Mouse (Mus musculus) kidney, embryonic 14.5 days (tissue): ENCODE data around the gene Sacs. TPM values are rescaled to one million over a fixed set of nuclear protein-coding genes. Genes with fewer than 3 reads are reported as not detected.

ENCODE experiments used
- ATAC-seq: fragments of 200-750 bp; cut with Nextera tagmentation; 2 replicates; pipeline ENCODE4 v1.8.0; 2017; ENCODE audit warnings: moderate number of reproducible peaks, mild to moderate bottlenecking, moderate TSS enrichment, moderate library complexity; ENCODE audit not compliant: low FRiP score, low TSS enrichment
- H3K27ac ChIP-seq: fragments of 300-500 bp; sonication (generic); 2 replicates; pipeline ENCODE4 v1.5.1; 2014; ENCODE audit warnings: low read depth, mild to moderate bottlenecking, low read length, moderate library complexity, mixed read lengths
- H3K27me3 ChIP-seq: fragments of 300-500 bp; sonication (generic); 2 replicates; pipeline ENCODE4 v1.6.1; 2014; ENCODE audit warnings: mild to moderate bottlenecking, low read length; ENCODE audit not compliant: control insufficient read depth, insufficient read depth
- H3K36me3 ChIP-seq: fragments of 300-500 bp; sonication (generic); 2 replicates; pipeline ENCODE4 v1.6.1; 2014; ENCODE audit warnings: low read length, mixed read lengths; ENCODE audit not compliant: control insufficient read depth, insufficient read depth
- H3K4me1 ChIP-seq: fragments of 300-500 bp; sonication (generic); 2 replicates; pipeline ENCODE4 v1.6.1; 2014; ENCODE audit warnings: low read length, mixed read lengths; ENCODE audit not compliant: control insufficient read depth, insufficient read depth
- H3K4me2 ChIP-seq: fragments of 300-500 bp; sonication (generic); replicated peaks from 2 replicates; pipeline ENCODE4 v1.6.1; 2014; ENCODE audit warnings: low read depth, mild to moderate bottlenecking, low read length
- H3K4me3 ChIP-seq: fragments of 300-500 bp; sonication (generic); 2 replicates; pipeline ENCODE4 v1.5.1; 2014; ENCODE audit warnings: mild to moderate bottlenecking, low read length
- H3K9ac ChIP-seq: fragments of 300-500 bp; sonication (generic); 2 replicates; pipeline ENCODE4 v1.6.1; 2014; ENCODE audit warnings: low read depth, mild to moderate bottlenecking, low read length, moderate library complexity
- H3K9me3 ChIP-seq: fragments of 300-500 bp; sonication (generic); 2 replicates; pipeline ENCODE4 v1.6.1; 2016; ENCODE audit warnings: low read length; ENCODE audit not compliant: control insufficient read depth
- WGBS: fragments of 180-500 bp; shearing (Covaris S2); extraction: QIAGEN DNeasy Blood & Tissue Kit; methylation state at CpG from one replicate; pipeline ENCODE4 v1.1.7; 2014; 5-methylcytosine and 5-hydroxymethylcytosine counted together
- polyA plus RNA-seq: library from polyadenylated mRNA; unstranded; fragments of >200 nt; fragmentation: Nextera tagmentation; extraction: Ambion mirVana; gene quantifications from 2 replicates; pipeline ENCODE4 v1.2.1, GENCODE M21; 2014

The Sacs gene
- polyA plus RNA-seq, 1 experiment from 2014 or later, result 3.6 TPM

DNA sequence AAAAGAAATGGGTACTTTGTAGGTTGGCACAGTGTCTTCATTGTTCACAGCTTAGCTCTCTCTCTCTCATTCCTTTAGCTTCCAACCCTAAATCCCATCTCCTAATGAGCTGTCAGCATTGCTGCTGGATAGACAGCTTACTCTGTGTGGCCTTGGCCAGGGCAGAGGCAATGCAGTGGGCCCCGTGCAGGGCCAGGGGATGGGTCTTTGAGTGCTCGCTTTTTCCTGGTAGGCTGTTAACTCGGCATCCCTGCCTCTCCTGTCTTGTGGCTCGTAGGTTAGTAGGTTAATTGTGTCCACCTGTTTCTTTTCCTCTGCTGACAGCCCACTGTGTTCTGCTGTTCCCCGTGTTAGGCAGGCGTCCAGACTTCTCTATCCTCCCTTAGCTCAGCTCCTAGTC, 84.2 kb downstream of the Sacs start:
- Histone ChIP-seq H3K4me2 (no peak overlapping the region), H3K9ac (no peak overlapping the region), H3K9me3 (no peaks in the 10 kb centered on the region), H3K4me1 (no peaks in the 10 kb centered on the region), H3K36me3 (no peaks in the 10 kb centered on the region), H3K27ac (no peak overlapping the region), H3K27me3 (no peaks in the 10 kb centered on the region), H3K4me3 (no peak overlapping the region)
- WGBS, result 21% methylated on average over 6 of the region's 6 CpGs
- no peak; the same call in 1 of the 2 replicates for ATAC-seq

DNA sequence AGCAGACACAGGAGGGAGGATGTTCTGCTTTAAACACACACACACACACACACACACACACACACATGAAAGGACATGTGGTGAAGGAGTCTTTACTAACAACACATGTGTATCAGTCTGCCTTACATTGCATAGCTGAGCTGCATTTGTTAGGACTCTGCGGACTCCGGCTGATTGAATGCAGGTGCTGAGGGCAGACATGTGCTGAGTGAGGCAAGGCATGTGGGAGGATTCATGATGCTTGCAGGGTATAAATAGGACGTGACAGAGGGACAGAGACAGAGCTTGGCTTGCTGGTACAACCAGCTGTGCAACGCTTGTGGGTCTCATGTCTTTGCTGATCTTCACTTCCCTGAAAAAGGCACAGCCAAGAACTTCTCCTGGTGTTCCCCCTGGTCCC, 85.5 kb downstream of the Sacs start:
- WGBS, result 68% methylated on average over 4 of the region's 4 CpGs
- no peak for ATAC-seq
- H3K27me3 ChIP-seq, result no peaks in the 10 kb centered on the region
- H3K27ac ChIP-seq, result no peak overlapping the region
- H3K9me3 ChIP-seq, result no peaks in the 10 kb centered on the region
- H3K4me1 ChIP-seq, result no peaks in the 10 kb centered on the region
- H3K36me3 ChIP-seq, result no peaks in the 10 kb centered on the region
- no peak overlapping the region for H3K4me2 ChIP-seq
- H3K4me3 ChIP-seq, result no peak overlapping the region
- no peak overlapping the region for H3K9ac ChIP-seq

DNA sequence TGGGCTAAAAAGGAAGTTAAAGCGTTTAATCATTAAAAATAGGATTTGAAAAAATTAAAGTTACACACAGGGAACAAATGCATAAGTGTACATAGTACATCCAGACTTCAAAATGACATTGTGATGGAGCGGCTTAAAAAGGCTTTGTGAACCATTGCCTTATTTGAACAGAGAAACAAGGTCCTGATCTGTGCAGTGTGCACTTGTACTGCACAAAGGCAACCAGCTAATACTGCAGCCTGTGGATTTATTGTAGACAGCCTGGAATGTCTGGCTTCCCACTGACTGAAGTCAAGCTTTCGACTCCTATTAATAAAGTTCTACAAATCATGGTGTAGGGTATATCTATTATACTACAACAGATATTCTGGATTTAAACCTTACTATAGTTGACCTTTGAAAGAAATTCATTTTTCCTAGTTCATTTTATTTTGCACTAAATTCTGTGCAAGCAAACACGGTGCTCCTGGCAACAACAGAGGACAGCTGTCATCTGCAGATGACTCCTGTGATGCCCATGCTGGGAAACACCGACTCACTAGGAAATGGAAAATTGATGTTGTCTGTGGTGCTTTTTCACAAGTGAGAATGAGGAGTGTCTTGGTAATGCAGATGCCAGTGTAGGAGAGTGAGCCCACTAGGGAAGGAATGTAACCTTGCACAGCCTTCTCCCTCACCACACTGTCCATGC, 86.3 kb downstream of the Sacs start:
- ATAC-seq, result no peak

DNA sequence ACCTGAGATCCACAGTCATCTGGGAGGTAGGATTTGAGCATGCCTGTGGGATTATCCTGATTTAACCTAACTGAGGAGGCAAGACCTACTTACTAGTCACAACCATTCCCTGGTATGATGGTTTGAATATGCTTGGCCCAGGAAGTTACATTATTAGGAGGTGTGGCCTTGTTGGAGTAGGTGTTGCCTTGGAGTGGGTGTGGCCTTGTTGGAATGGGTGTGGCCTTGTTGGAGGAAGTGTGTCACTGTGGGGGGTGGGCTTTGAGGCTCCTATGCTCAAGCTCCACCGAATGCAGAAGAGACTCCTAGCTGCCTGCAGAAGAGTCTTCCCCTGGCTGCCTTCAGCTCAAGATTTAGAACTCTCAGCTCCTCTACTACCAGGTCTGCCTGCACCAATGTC, 87.9 kb downstream of the Sacs start:
- Histone ChIP-seq H3K4me3 (no peak overlapping the region), H3K27ac (no peak overlapping the region), H3K9ac (no peak overlapping the region), H3K36me3 (no peaks in the 10 kb centered on the region), H3K4me1 (no peaks in the 10 kb centered on the region), H3K27me3 (no peaks in the 10 kb centered on the region), H3K4me2 (no peak overlapping the region), H3K9me3 (no peaks in the 10 kb centered on the region)
- no peak for ATAC-seq
- WGBS, result 63% methylated on average over 1 of the region's 1 CpGs

More for the DNA sequence above, 86.3 kb downstream of the Sacs start:
- Histone ChIP-seq H3K4me2 (no peak overlapping the region), H3K4me1 (no peaks in the 10 kb centered on the region), H3K9ac (no peak overlapping the region), H3K36me3 (no peaks in the 10 kb centered on the region), H3K9me3 (no peaks in the 10 kb centered on the region), H3K4me3 (no peak overlapping the region), H3K27ac (no peak overlapping the region), H3K27me3 (no peaks in the 10 kb centered on the region)
- WGBS, result 81% methylated on average over 5 of the region's 5 CpGs

DNA sequence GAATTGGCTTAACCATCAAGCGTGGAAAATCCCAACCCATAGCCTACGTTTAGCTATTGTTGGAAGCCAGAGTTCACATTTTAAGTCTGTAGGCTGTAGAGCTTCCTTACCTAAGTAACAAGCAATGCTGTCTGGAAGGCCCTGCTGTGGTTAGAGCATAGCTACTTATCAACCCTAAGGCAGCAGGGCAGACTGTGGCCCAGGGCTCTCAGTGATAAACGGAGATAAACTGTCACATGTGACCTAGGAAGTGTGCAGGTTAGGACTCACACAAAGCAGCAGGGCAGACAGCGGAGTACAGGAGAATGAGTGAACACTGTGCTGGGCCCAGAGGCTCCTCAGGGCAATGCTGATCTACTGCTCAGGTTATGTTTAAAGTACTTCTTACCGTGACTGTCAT, 91.5 kb downstream of the Sacs start:
- no peak overlapping the region for H3K4me2 ChIP-seq
- no peak for ATAC-seq
- H3K27ac ChIP-seq, result no peak overlapping the region
- WGBS, result 82% methylated on average over 5 of the region's 5 CpGs
- no peak overlapping the region for H3K9ac ChIP-seq
- H3K27me3 ChIP-seq, result no peaks in the 10 kb centered on the region
- H3K36me3 ChIP-seq, result no peaks in the 10 kb centered on the region
- no peaks in the 10 kb centered on the region for H3K4me1 ChIP-seq
- no peaks in the 10 kb centered on the region for H3K9me3 ChIP-seq
- H3K4me3 ChIP-seq, result no peak overlapping the region

DNA sequence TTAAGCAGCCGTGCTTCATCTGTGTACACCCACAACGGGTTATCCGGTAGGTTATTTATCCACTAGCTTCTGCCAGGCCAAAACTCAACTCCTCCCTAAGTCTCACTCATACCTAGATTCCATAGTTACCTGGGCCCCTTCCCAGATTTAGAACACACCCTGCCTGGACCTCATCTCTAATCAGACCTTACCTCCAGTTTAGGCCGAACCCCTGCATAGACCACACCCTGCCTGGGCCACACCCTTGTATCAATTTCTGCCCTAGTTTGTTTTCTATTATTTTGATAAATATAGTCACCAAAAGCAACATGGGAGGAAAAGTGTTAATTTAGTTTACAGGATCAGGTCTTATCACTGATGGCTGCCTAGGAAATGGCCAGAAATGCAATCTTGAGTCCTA, 91.9 kb downstream of the Sacs start:
- Histone ChIP-seq H3K4me2 (no peak overlapping the region), H3K27me3 (no peaks in the 10 kb centered on the region), H3K36me3 (no peaks in the 10 kb centered on the region), H3K27ac (no peak overlapping the region), H3K9me3 (no peaks in the 10 kb centered on the region), H3K4me1 (no peaks in the 10 kb centered on the region), H3K9ac (no peak overlapping the region), H3K4me3 (no peak overlapping the region)
- no peak for ATAC-seq
- 92% methylated on average over 4 of the region's 4 CpGs for WGBS

DNA sequence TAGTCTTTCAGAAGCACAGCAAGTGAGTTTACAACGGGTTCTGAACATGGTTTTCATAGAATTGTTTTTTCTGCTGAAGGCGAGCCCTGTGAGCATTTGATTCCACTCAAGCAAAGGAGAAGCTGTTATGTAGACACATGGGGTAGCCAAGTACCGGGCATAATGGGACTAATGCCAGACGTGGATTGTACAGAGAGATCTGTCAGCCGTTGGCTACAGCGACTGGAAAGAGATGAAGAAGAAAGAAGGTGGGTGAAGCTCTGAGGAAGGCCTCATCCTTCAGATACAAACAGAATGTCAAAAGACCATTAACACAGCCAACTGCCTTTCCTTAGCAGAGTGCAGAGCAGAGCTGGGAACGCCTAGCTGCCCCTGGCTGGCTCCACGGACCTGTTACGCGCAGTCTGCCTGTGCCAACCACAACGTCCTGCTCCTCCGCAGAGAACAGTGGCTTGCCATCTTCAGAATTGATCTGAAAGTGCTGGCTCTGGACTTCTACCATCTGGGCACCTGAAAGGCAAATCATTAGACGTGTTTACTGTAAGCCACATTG, 93.8 kb downstream of the Sacs start:
- WGBS, result 91% methylated on average over 13 of the region's 13 CpGs
- Histone ChIP-seq H3K4me2 (no peak overlapping the region), H3K4me1 (no peaks in the 10 kb centered on the region), H3K4me3 (no peak overlapping the region), H3K9ac (no peak overlapping the region), H3K27ac (no peak overlapping the region), H3K9me3 (no peaks in the 10 kb centered on the region), H3K27me3 (no peaks in the 10 kb centered on the region), H3K36me3 (no peaks in the 10 kb centered on the region)
- ATAC-seq, result no peak

DNA sequence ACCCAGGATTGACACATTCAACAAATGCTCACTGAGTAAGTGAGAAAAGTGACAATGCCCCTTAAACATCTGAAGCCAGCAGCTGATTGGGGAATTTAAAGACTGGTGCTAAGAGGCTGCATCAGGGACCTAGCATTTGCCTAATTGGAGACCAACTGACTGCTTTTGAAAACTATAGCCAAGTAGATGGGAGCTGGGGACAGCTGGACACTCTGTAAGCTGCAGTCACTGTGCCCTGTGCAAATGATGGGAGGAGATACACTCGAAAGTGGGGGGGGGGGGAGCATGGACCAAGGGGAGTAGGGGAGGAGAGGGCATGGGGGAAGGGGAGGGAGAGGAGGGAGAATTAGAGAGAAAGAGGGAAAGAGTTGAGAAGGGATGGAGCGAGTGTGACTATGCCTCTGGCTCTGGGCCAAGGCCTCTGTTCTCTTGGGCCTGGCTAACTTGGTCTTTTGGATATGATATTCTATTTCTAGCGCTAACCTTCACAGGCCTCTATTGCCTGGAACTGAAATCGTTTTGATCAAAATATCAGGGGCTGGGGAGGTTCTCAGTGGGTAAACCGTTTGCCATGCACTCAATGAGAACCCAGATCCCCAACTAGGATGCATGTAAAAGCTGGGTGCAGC, 97.7 kb downstream of the Sacs start:
- Histone ChIP-seq H3K4me3 (no peak overlapping the region), H3K4me1 (no peaks in the 10 kb centered on the region), H3K36me3 (no peaks in the 10 kb centered on the region), H3K4me2 (no peak overlapping the region), H3K9me3 (no peaks in the 10 kb centered on the region), H3K9ac (no peak overlapping the region), H3K27ac (no peak overlapping the region), H3K27me3 (no peaks in the 10 kb centered on the region)
- no peak for ATAC-seq
- 57% methylated on average over 5 of the region's 5 CpGs for WGBS

DNA sequence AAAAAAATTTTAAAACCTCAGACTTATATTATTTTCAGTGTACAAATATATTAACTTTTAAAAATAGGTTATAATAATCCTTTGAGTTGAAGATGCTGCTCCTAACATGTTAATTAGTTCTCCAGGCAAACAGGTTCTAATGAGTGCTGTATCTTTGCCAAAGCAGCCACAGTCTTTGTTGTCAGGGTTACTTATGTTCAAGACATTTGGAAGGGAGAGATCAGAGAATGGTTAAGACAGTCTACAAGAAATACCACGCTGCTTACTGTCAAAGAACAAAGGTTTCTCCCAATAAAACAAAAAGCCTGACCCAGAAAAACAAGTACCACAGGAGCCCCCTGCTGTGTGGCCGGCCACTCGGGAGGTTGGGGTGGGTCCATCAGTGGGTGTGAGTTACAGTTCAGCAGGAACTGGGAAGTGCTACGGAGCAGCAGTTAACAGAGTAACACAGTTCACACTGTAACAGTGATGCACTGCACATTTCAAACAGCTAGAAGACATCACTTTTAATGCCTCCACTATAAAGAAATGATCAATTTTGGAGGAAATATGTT, 98.9 kb downstream of the Sacs start:
- ATAC-seq, result no peak
- no peak overlapping the region for H3K4me3 ChIP-seq
- no peaks in the 10 kb centered on the region for H3K4me1 ChIP-seq
- WGBS, result 17% methylated on average over 4 of the region's 4 CpGs
- no peaks in the 10 kb centered on the region for H3K36me3 ChIP-seq
- H3K9me3 ChIP-seq, result no peaks in the 10 kb centered on the region
- H3K4me2 ChIP-seq, result no peak overlapping the region
- H3K27ac ChIP-seq, result no peak overlapping the region
- no peak overlapping the region for H3K9ac ChIP-seq
- no peaks in the 10 kb centered on the region for H3K27me3 ChIP-seq
